Mouse (Mus musculus) neural tube, embryonic 14.5 days (tissue): ENCODE results near the gene Pianp. TPM values are rescaled to one million over a fixed set of nuclear protein-coding genes. Genes with fewer than 3 reads are reported as not detected.

Source experiments
- ATAC-seq: fragments of 200-750 bp; cut with Nextera tagmentation; 2 replicates; pipeline ENCODE4 v1.8.0; 2017; ENCODE audit warnings: low read depth, mild to moderate bottlenecking, moderate TSS enrichment, moderate library complexity
- H3K27ac ChIP-seq: fragments of 300-500 bp; sonication (generic); 2 replicates; pipeline ENCODE4 v1.5.1; 2014; ENCODE audit warnings: low read depth, mild to moderate bottlenecking, control low read depth, low read length, moderate library complexity, mixed read lengths
- H3K27me3 ChIP-seq: fragments of 300-500 bp; sonication (generic); 2 replicates; pipeline ENCODE4 v1.6.1; 2014; ENCODE audit warnings: low read length; ENCODE audit not compliant: control insufficient read depth, insufficient read depth
- H3K36me3 ChIP-seq: fragments of 300-500 bp; sonication (generic); 2 replicates; pipeline ENCODE4 v1.6.1; 2014; ENCODE audit warnings: low read length, mixed read lengths; ENCODE audit not compliant: control insufficient read depth, insufficient read depth
- H3K4me1 ChIP-seq: fragments of 300-500 bp; sonication (generic); 2 replicates; pipeline ENCODE4 v1.6.1; 2014; ENCODE audit warnings: low read length; ENCODE audit not compliant: control insufficient read depth, insufficient read depth
- H3K4me2 ChIP-seq: fragments of 300-500 bp; sonication (generic); 2 replicates; pipeline ENCODE4 v1.6.1; 2014; ENCODE audit warnings: mild to moderate bottlenecking, low read depth, low read length, control low read depth
- H3K4me3 ChIP-seq: fragments of 300-500 bp; sonication (generic); 2 replicates; pipeline ENCODE4 v1.5.1; 2014; ENCODE audit warnings: low read depth, low read length, control low read depth, mixed read lengths
- H3K9ac ChIP-seq: fragments of 300-500 bp; sonication (generic); replicated peaks from 2 replicates; pipeline ENCODE4 v1.6.1; 2014; ENCODE audit warnings: low read depth, mild to moderate bottlenecking, control low read depth, low read length, mixed read lengths
- H3K9me3 ChIP-seq: fragments of 300-500 bp; sonication (generic); 2 replicates; pipeline ENCODE4 v1.6.1; 2016; ENCODE audit warnings: low read length; ENCODE audit not compliant: control insufficient read depth
- WGBS: fragments of 180-500 bp; shearing (Covaris S2); extraction: QIAGEN DNeasy Blood & Tissue Kit; methylation state at CpG from one replicate; pipeline ENCODE4 v1.1.7; 2014; 5-methylcytosine and 5-hydroxymethylcytosine counted together
- polyA plus RNA-seq: library from polyadenylated mRNA; unstranded; fragments of >200 nt; fragmentation: Nextera tagmentation; extraction: Ambion mirVana; gene quantifications from 2 replicates; pipeline ENCODE4 v1.2.1, GENCODE M21; 2014

The Pianp gene
- polyA plus RNA-seq, 1 experiment from 2014 or later = 62.3 TPM

- H3K9me3 ChIP-seq = no peaks in the 10 kb centered on the region
- peaks cover 15% of the 10 kb centered on the region for H3K4me1 ChIP-seq
- peak overlapping the region; percentile 83 for H3K4me3 ChIP-seq
- WGBS = 15% methylated on average over 15 of the region's 15 CpGs
- peak overlapping the region; percentile 94 for H3K4me2 ChIP-seq
- H3K9ac ChIP-seq = peak overlapping the region; percentile 93
- peak; percentile 25 for ATAC-seq
- peak overlapping the region; percentile 89 for H3K27ac ChIP-seq
- no peaks in the 10 kb centered on the region for H3K27me3 ChIP-seq
- H3K36me3 ChIP-seq = peaks cover 12% of the 10 kb centered on the region; the same call in 1 of the 2 replicates
Measured at GRCm38 (mm10) chr6:124965747-124966146, 30.7 kb upstream of the Pianp start.

- 96% methylated on average over 7 of the region's 7 CpGs for WGBS
- no peaks in the 10 kb centered on the region for H3K9me3 ChIP-seq
- H3K36me3 ChIP-seq = 0 out of 2 replicates have a peak, but pooled peaks cover 8% of the 10 kb centered on the region
- no peak overlapping the region for H3K27ac ChIP-seq
- H3K9ac ChIP-seq = no peak overlapping the region
- H3K4me3 ChIP-seq = no peak overlapping the region; the same call in 1 of the 2 replicates
- H3K4me1 ChIP-seq = peaks cover 15% of the 10 kb centered on the region
- peak overlapping the region; percentile 94; the same call in 1 of the 2 replicates for H3K4me2 ChIP-seq
- no peak for ATAC-seq
- H3K27me3 ChIP-seq = no peaks in the 10 kb centered on the region
Measured at GRCm38 (mm10) chr6:124966466-124967118, 29.9 kb upstream of the Pianp start.

GRCm38 (mm10) chr6:124967766-124968165 is 28.7 kb upstream of the Pianp start:
- Histone ChIP-seq H3K4me3 (no peak overlapping the region), H3K27ac (no peak overlapping the region), H3K27me3 (no peaks in the 10 kb centered on the region), H3K36me3 (no peaks in the 10 kb centered on the region), H3K9ac (no peak overlapping the region), H3K9me3 (no peaks in the 10 kb centered on the region), H3K4me1 (peaks cover 15% of the 10 kb centered on the region), H3K4me2 (no peak overlapping the region)
- WGBS = 79% methylated on average over 4 of the region's 4 CpGs
- ATAC-seq = no peak

GRCm38 (mm10) chr6:124992241-124992640 is 4.3 kb upstream of the Pianp start:
- Histone ChIP-seq H3K9me3 (no peaks in the 10 kb centered on the region), H3K27me3 (peaks cover 3% of the 10 kb centered on the region; the same call in 1 of the 2 replicates), H3K4me1 (peaks cover 3% of the 10 kb centered on the region; the same call in 1 of the 2 replicates), H3K4me2 (no peak overlapping the region), H3K9ac (no peak overlapping the region), H3K27ac (no peak overlapping the region), H3K36me3 (no peaks in the 10 kb centered on the region), H3K4me3 (no peak overlapping the region)
- 68% methylated on average over 4 of the region's 4 CpGs for WGBS
- ATAC-seq = no peak

GRCm38 (mm10) chr6:124993365-124993764 is 3.1 kb upstream of the Pianp start:
- Histone ChIP-seq H3K9ac (no peak overlapping the region), H3K4me3 (no peak overlapping the region), H3K4me1 (peaks cover 6% of the 10 kb centered on the region; the same call in 1 of the 2 replicates), H3K27me3 (peaks cover 3% of the 10 kb centered on the region; the same call in 1 of the 2 replicates), H3K4me2 (no peak overlapping the region), H3K36me3 (no peaks in the 10 kb centered on the region), H3K9me3 (no peaks in the 10 kb centered on the region), H3K27ac (no peak overlapping the region)
- 87% methylated on average over 9 of the region's 9 CpGs for WGBS
- no peak for ATAC-seq

- Histone ChIP-seq H3K9ac (peak overlapping the region; percentile 39; the same call in 1 of the 2 replicates), H3K4me2 (no peak overlapping the region), H3K4me3 (peak overlapping the region; percentile 10; the same call in 1 of the 2 replicates), H3K27me3 (peaks cover 8% of the 10 kb centered on the region), H3K9me3 (no peaks in the 10 kb centered on the region), H3K27ac (no peak overlapping the region), H3K36me3 (no peaks in the 10 kb centered on the region), H3K4me1 (peaks cover 10% of the 10 kb centered on the region)
- WGBS = 18% methylated on average over 11 of the region's 11 CpGs
- ATAC-seq = no peak
Measured at GRCm38 (mm10) chr6:124993876-124994275, 2.6 kb upstream of the Pianp start.

- no peak for ATAC-seq
- Histone ChIP-seq H3K4me1 (peaks cover 12% of the 10 kb centered on the region), H3K27me3 (peaks cover 14% of the 10 kb centered on the region), H3K9me3 (no peaks in the 10 kb centered on the region), H3K4me2 (no peak overlapping the region), H3K36me3 (0 out of 2 replicates have a peak, but pooled peaks cover 4% of the 10 kb centered on the region), H3K9ac (no peak overlapping the region), H3K27ac (no peak overlapping the region), H3K4me3 (no peak overlapping the region)
- WGBS = 81% methylated on average over 7 of the region's 7 CpGs
Measured at GRCm38 (mm10) chr6:124995246-124995645, 1.2 kb upstream of the Pianp start.

GRCm38 (mm10) chr6:124995831-124996403 is 577 bp upstream of the Pianp start:
- H3K4me3 ChIP-seq = peak overlapping the region; percentile 61
- peaks cover 12% of the 10 kb centered on the region for H3K4me1 ChIP-seq
- H3K9me3 ChIP-seq = no peaks in the 10 kb centered on the region
- peak overlapping the region; percentile 67; the same call in 1 of the 2 replicates for H3K27ac ChIP-seq
- no peak for ATAC-seq
- WGBS = 49% methylated on average over 8 of the region's 8 CpGs
- 0 out of 2 replicates have a peak, but pooled peaks cover 4% of the 10 kb centered on the region for H3K36me3 ChIP-seq
- peaks cover 19% of the 10 kb centered on the region for H3K27me3 ChIP-seq
- H3K9ac ChIP-seq = peak overlapping the region; percentile 85
- H3K4me2 ChIP-seq = peak overlapping the region; percentile 70

- H3K4me1 ChIP-seq = peaks cover 12% of the 10 kb centered on the region
- H3K27me3 ChIP-seq = peaks cover 20% of the 10 kb centered on the region
- H3K4me2 ChIP-seq = peak overlapping the region; percentile 70
- no peak overlapping the region for H3K27ac ChIP-seq
- 0 out of 2 replicates have a peak, but pooled peaks cover 4% of the 10 kb centered on the region for H3K36me3 ChIP-seq
- peak overlapping the region; percentile 61 for H3K4me3 ChIP-seq
- WGBS = 6% methylated on average over 8 of the region's 8 CpGs
- H3K9me3 ChIP-seq = no peaks in the 10 kb centered on the region
- peak overlapping the region; percentile 85 for H3K9ac ChIP-seq
- ATAC-seq = no peak
Measured at GRCm38 (mm10) chr6:124998066-124998465, 1.6 kb downstream of the Pianp start.
